Mouse (Mus musculus): ENCODE results near the gene Bsn. TPM values are rescaled to one million over a fixed set of nuclear protein-coding genes. Genes with fewer than 3 reads are reported as not detected.

Bsn gene
- polyA plus RNA-seq, 1 experiment from 2014 or later = 0.97 TPM

DNA sequence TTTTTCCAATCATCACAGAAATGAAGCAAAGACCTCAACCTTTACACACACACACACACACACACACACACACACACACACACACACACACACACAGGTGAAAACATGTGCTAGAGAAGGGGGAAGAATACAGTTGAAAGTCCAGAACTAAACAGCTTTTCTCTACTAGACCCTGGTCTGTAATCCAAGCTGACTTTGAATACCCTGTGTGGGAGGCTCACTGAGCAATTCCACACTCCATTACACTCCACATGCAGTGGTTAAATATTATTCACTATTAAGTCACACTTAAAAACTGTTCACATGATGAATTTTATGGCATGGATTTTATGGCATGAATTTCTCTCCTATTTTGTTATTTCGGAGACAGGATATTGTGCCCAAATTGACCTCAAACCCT is 33.4 kb upstream of the Bsn start:
- no peak overlapping the region for H3K27ac ChIP-seq (replicated peaks; ENCODE audit: low read depth, low read length)
- no peak overlapping the region for H3K4me2 ChIP-seq (ENCODE audit: low read depth, low read length)
- WGBS = 84% methylated on average over 1 of the region's 1 CpGs

DNA sequence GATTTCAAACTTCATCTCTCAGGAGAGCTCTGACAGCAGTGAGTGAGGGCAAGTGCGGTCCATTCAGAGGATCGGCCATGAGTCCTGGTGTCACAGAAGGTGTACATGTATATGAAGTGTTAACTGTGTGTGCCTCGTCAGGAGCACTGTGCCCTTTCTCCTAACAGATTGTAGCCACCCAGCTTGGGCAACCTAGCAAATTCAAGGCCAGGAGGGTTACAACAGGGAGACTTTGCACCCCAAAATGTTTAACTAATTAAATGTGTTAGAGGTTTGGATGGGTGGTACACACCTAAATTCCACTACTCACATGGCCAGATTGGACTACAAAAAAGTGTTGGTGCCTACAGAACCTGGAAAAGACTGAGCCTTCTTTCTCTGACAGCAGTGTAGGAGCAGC is 31.4 kb upstream of the Bsn start:
- Histone ChIP-seq H3K9ac (replicated peaks; ENCODE audit: low read length) (no peak overlapping the region), H3K27ac (replicated peaks; ENCODE audit: low read depth, low read length) (no peak overlapping the region), H3K36me3 (replicated peaks; ENCODE audit: control insufficient read depth, insufficient read depth, low read depth, low read length) (no peaks in the 10 kb centered on the region), H3K27me3 (ENCODE audit: control insufficient read depth, insufficient read depth, low read length) (no peaks in the 10 kb centered on the region), H3K9me3 (replicated peaks; ENCODE audit: control insufficient read depth, low read length) (no peaks in the 10 kb centered on the region), H3K4me1 (ENCODE audit: control insufficient read depth, insufficient read depth, low read length) (no peaks in the 10 kb centered on the region), H3K4me3 (ENCODE audit: low read depth, low read length) (no peak overlapping the region), H3K4me2 (ENCODE audit: low read depth, low read length) (no peak overlapping the region)
- no peak for DNase-seq (ENCODE audit: low spot score)
- 90% methylated on average over 3 of the region's 3 CpGs for WGBS
- ATAC-seq (replicated peaks; ENCODE audit: insufficient number of reproducible peaks, low FRiP score, low TSS enrichment, low read depth) = no peak

More for the DNA sequence above, 33.4 kb upstream of the Bsn start:
- Histone ChIP-seq H3K9ac (replicated peaks; ENCODE audit: low read length) (no peak overlapping the region), H3K4me3 (ENCODE audit: low read depth, low read length) (no peak overlapping the region), H3K9me3 (replicated peaks; ENCODE audit: control insufficient read depth, low read length) (no peaks in the 10 kb centered on the region), H3K27me3 (ENCODE audit: control insufficient read depth, insufficient read depth, low read length) (no peaks in the 10 kb centered on the region), H3K36me3 (replicated peaks; ENCODE audit: control insufficient read depth, insufficient read depth, low read depth, low read length) (no peaks in the 10 kb centered on the region), H3K4me1 (ENCODE audit: control insufficient read depth, insufficient read depth, low read length) (no peaks in the 10 kb centered on the region)
- ATAC-seq (replicated peaks; ENCODE audit: insufficient number of reproducible peaks, low FRiP score, low TSS enrichment, low read depth) = no peak
- no peak for DNase-seq (ENCODE audit: low spot score)

GRCm38 (mm10) chr9:108220380-108220774 is 30.2 kb upstream of the Bsn start:
- Histone ChIP-seq H3K4me3 (ENCODE audit: low read depth, low read length) (no peak overlapping the region), H3K4me2 (ENCODE audit: low read depth, low read length) (no peak overlapping the region), H3K9me3 (replicated peaks; ENCODE audit: control insufficient read depth, low read length) (no peaks in the 10 kb centered on the region), H3K27ac (replicated peaks; ENCODE audit: low read depth, low read length) (no peak overlapping the region), H3K9ac (replicated peaks; ENCODE audit: low read length) (no peak overlapping the region), H3K36me3 (replicated peaks; ENCODE audit: control insufficient read depth, insufficient read depth, low read depth, low read length) (no peaks in the 10 kb centered on the region), H3K4me1 (ENCODE audit: control insufficient read depth, insufficient read depth, low read length) (no peaks in the 10 kb centered on the region), H3K27me3 (ENCODE audit: control insufficient read depth, insufficient read depth, low read length) (no peaks in the 10 kb centered on the region)
- DNase-seq (ENCODE audit: low spot score) = no peak
- no peak for ATAC-seq (replicated peaks; ENCODE audit: insufficient number of reproducible peaks, low FRiP score, low TSS enrichment, low read depth)
- 89% methylated on average over 1 of the region's 1 CpGs for WGBS

DNA sequence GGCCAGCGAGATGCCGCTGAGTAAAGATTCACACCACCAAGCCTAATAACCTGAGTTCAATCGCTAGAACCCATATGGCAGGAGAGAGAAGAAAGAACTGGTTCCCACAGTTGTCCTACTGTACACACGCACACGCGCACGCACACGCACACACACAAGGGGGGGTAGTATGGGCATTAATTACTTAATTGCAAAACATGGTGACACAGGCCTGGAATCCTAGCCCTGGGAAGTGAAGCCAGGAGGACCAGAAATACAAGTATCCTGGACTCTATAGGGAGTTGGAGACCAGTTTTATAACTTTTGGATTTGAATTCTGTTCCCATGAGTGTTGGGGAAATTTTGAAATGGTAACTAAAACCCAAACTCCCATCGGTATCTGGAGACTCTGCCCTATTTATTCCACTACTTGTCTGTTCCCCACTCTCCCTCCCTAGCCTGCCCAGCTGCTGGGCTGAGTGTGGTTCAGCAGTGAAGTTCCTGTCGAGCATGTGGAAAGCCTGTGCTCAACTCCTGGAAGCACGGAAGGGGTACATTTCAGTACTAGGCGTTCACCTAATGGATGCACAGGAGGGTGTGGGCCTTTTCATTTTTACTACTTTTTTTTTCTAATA is 29.7 kb upstream of the Bsn start:
- Histone ChIP-seq H3K4me2 (ENCODE audit: low read depth, low read length) (no peak overlapping the region), H3K9me3 (replicated peaks; ENCODE audit: control insufficient read depth, low read length) (no peaks in the 10 kb centered on the region), H3K27me3 (ENCODE audit: control insufficient read depth, insufficient read depth, low read length) (no peaks in the 10 kb centered on the region), H3K4me3 (ENCODE audit: low read depth, low read length) (no peak overlapping the region), H3K9ac (replicated peaks; ENCODE audit: low read length) (no peak overlapping the region), H3K36me3 (replicated peaks; ENCODE audit: control insufficient read depth, insufficient read depth, low read depth, low read length) (no peaks in the 10 kb centered on the region), H3K27ac (replicated peaks; ENCODE audit: low read depth, low read length) (no peak overlapping the region), H3K4me1 (ENCODE audit: control insufficient read depth, insufficient read depth, low read length) (no peaks in the 10 kb centered on the region)
- no peak for DNase-seq (ENCODE audit: low spot score)
- ATAC-seq (replicated peaks; ENCODE audit: insufficient number of reproducible peaks, low FRiP score, low TSS enrichment, low read depth) = no peak
- 87% methylated on average over 12 of the region's 12 CpGs for WGBS

- no peaks in the 10 kb centered on the region for H3K4me1 ChIP-seq (ENCODE audit: control insufficient read depth, insufficient read depth, low read length)
- no peaks in the 10 kb centered on the region for H3K36me3 ChIP-seq (replicated peaks; ENCODE audit: control insufficient read depth, insufficient read depth, low read depth, low read length)
- WGBS = 73% methylated on average over 11 of the region's 11 CpGs
- no peak overlapping the region for H3K4me2 ChIP-seq (ENCODE audit: low read depth, low read length)
- H3K27ac ChIP-seq (replicated peaks; ENCODE audit: low read depth, low read length) = no peak overlapping the region
- no peaks in the 10 kb centered on the region for H3K27me3 ChIP-seq (ENCODE audit: control insufficient read depth, insufficient read depth, low read length)
- no peak overlapping the region for H3K9ac ChIP-seq (replicated peaks; ENCODE audit: low read length)
- ATAC-seq (replicated peaks; ENCODE audit: insufficient number of reproducible peaks, low FRiP score, low TSS enrichment, low read depth) (no peak), DNase-seq (ENCODE audit: low spot score) (no peak)
- H3K4me3 ChIP-seq (ENCODE audit: low read depth, low read length) = no peak overlapping the region
- H3K9me3 ChIP-seq (replicated peaks; ENCODE audit: control insufficient read depth, low read length) = no peaks in the 10 kb centered on the region
Observed at GRCm38 (mm10) chr9:108217936-108218543, 27.9 kb upstream of the Bsn start.

DNA sequence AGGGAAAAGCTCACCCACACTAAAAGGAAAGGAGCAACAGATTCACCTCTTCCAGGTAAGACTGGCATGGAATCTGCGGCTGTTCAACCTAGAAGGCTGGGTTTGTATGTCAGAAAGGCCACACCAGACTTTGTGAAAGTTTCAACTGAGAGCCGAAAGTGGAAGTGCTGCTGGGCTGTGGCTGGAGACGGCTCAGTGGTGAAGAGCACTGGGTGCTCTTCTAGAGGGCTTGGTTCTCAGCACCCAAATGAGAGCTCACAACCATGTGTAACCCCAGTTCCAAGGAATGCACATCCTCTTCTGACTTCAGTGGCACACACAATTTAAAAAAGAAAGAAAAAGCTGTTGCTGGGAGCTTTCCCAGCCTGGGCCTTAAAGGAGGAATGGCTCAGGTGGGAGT is 27.2 kb upstream of the Bsn start:
- Histone ChIP-seq H3K4me3 (ENCODE audit: low read depth, low read length) (no peak overlapping the region), H3K9me3 (replicated peaks; ENCODE audit: control insufficient read depth, low read length) (no peaks in the 10 kb centered on the region), H3K4me2 (ENCODE audit: low read depth, low read length) (no peak overlapping the region), H3K4me1 (ENCODE audit: control insufficient read depth, insufficient read depth, low read length) (no peaks in the 10 kb centered on the region), H3K27ac (replicated peaks; ENCODE audit: low read depth, low read length) (no peak overlapping the region), H3K9ac (replicated peaks; ENCODE audit: low read length) (no peak overlapping the region), H3K36me3 (replicated peaks; ENCODE audit: control insufficient read depth, insufficient read depth, low read depth, low read length) (no peaks in the 10 kb centered on the region), H3K27me3 (ENCODE audit: control insufficient read depth, insufficient read depth, low read length) (no peaks in the 10 kb centered on the region)
- ATAC-seq (replicated peaks; ENCODE audit: insufficient number of reproducible peaks, low FRiP score, low TSS enrichment, low read depth) = no peak
- no peak for DNase-seq (ENCODE audit: low spot score)
- WGBS = 93% methylated on average over 3 of the region's 3 CpGs

- 23% methylated on average over 7 of the region's 7 CpGs for WGBS
- Histone ChIP-seq H3K4me3 (ENCODE audit: low read depth, low read length) (no peak overlapping the region), H3K36me3 (replicated peaks; ENCODE audit: control insufficient read depth, insufficient read depth, low read depth, low read length) (no peaks in the 10 kb centered on the region; the same call in 1 of the 2 replicates), H3K27ac (replicated peaks; ENCODE audit: low read depth, low read length) (no peak overlapping the region), H3K4me2 (ENCODE audit: low read depth, low read length) (no peak overlapping the region), H3K9ac (replicated peaks; ENCODE audit: low read length) (no peak overlapping the region), H3K4me1 (ENCODE audit: control insufficient read depth, insufficient read depth, low read length) (no peaks in the 10 kb centered on the region), H3K27me3 (ENCODE audit: control insufficient read depth, insufficient read depth, low read length) (no peaks in the 10 kb centered on the region), H3K9me3 (replicated peaks; ENCODE audit: control insufficient read depth, low read length) (no peaks in the 10 kb centered on the region)
- DNase-seq (ENCODE audit: low spot score) = peak; percentile 38
- ATAC-seq (replicated peaks; ENCODE audit: insufficient number of reproducible peaks, low FRiP score, low TSS enrichment, low read depth) = peak; percentile 81; the same call in 1 of the 2 replicates
Observed at GRCm38 (mm10) chr9:108213105-108213504, 22.9 kb upstream of the Bsn start.

DNA sequence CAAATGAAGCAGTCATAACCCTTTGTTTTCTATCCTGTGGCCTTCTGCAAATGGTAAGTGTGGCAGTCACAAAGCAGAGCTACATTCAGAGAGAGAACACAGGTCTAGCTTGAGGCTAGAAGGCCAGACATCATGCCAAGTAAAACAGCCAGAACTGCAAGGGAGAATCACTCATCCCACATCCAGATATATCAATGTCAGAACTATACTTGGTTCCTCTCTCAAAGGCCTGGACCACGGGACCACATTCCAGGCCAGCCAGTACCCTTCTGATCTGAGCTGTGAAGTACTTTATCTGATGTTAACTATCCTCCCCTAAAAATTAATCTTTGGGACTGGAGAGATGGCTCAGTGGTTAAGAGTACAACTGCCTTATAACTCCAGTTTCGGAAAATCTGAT is 22.2 kb upstream of the Bsn start:
- Histone ChIP-seq H3K9me3 (replicated peaks; ENCODE audit: control insufficient read depth, low read length) (no peaks in the 10 kb centered on the region), H3K27ac (replicated peaks; ENCODE audit: low read depth, low read length) (no peak overlapping the region), H3K4me3 (ENCODE audit: low read depth, low read length) (no peak overlapping the region), H3K27me3 (ENCODE audit: control insufficient read depth, insufficient read depth, low read length) (no peaks in the 10 kb centered on the region), H3K4me1 (ENCODE audit: control insufficient read depth, insufficient read depth, low read length) (no peaks in the 10 kb centered on the region), H3K36me3 (replicated peaks; ENCODE audit: control insufficient read depth, insufficient read depth, low read depth, low read length) (no peaks in the 10 kb centered on the region; the same call in 1 of the 2 replicates), H3K9ac (replicated peaks; ENCODE audit: low read length) (no peak overlapping the region), H3K4me2 (ENCODE audit: low read depth, low read length) (no peak overlapping the region)
- 82% methylated on average over 2 of the region's 2 CpGs for WGBS
- DNase-seq (ENCODE audit: low spot score) (no peak), ATAC-seq (replicated peaks; ENCODE audit: insufficient number of reproducible peaks, low FRiP score, low TSS enrichment, low read depth) (no peak)
